Comparison of ENCODE assay signal across 14 mouse cellular contexts in genomic region chr9:120919130-120919529, GRCm38 (mm10). TPM values are rescaled to one million over a fixed set of nuclear protein-coding genes. Genes with fewer than 3 reads are reported as not detected.
A peak's percentile ranks its signal among the peaks of the same experiment; 100 is the strongest.
DNase-seq lines count a peak whose midpoint lies in the region; ATAC-seq and TF ChIP-seq lines count a peak whose summit lies in the region.
"Had no signal": no experiment of that assay in that cellular context is flagged by ENCODE, and none has a peak within 500 bp of the region (broad histone marks: within the 10 kb centered on the region; RNA-seq: fewer than 3 reads in every experiment).

No protein-coding gene starts in this region.

- TF ChIP-seq EP300 in liver, postnatal 0 days (IDR thresholded peaks at IDR 0.05; ENCODE audit: low read depth), result no peak

- no peaks in the 10 kb centered on the region for H3K36me3 ChIP-seq in liver, postnatal 0 days (replicated peaks; ENCODE audit: insufficient read depth, low read length)
- H3K36me3 ChIP-seq in lung, embryonic 15.5 days, result no peaks in the 10 kb centered on the region
- H3K36me3 ChIP-seq in forebrain, embryonic 15.5 days, result no peaks in the 10 kb centered on the region
- H3K36me3 ChIP-seq: midbrain, embryonic 10.5 days; neural tube, embryonic 15.5 days had no signal

- no peak for TF ChIP-seq CTCF in liver, postnatal 0 days (IDR thresholded peaks at IDR 0.05; ENCODE audit: low read depth)

- no peaks in the 10 kb centered on the region for H3K4me1 ChIP-seq in liver, postnatal 0 days (ENCODE audit: insufficient read depth)
- H3K4me1 ChIP-seq in lung, embryonic 15.5 days, result peaks cover 17% of the 10 kb centered on the region
- H3K4me1 ChIP-seq in forebrain, embryonic 15.5 days, result peaks cover 4% of the 10 kb centered on the region; the same call in 1 of the 2 replicates
- H3K4me1 ChIP-seq: midbrain, embryonic 10.5 days; neural tube, embryonic 15.5 days had no signal

- no peak overlapping the region for H3K4me3 ChIP-seq in liver, postnatal 0 days (ENCODE audit: low read depth, low read length)
- no peak overlapping the region for H3K4me3 ChIP-seq in lung, embryonic 15.5 days
- H3K4me3 ChIP-seq in forebrain, embryonic 15.5 days, result no peak overlapping the region
- H3K4me3 ChIP-seq: midbrain, embryonic 10.5 days; neural tube, embryonic 15.5 days had no signal

- H3K9ac ChIP-seq in liver, postnatal 0 days (replicated peaks), result no peak overlapping the region
- H3K9ac ChIP-seq in lung, embryonic 15.5 days, result no peak overlapping the region
- H3K9ac ChIP-seq in forebrain, embryonic 15.5 days (replicated peaks), result no peak overlapping the region
- H3K9ac ChIP-seq: neural tube, embryonic 15.5 days had no signal

- 78% methylated on average over 5 of the region's 5 CpGs for WGBS in liver, postnatal 0 days (ENCODE audit: insufficient replicate concordance)
- 56% methylated on average over 5 of the region's 5 CpGs for WGBS in lung, embryonic 15.5 days
- 72% methylated on average over 5 of the region's 5 CpGs for WGBS in forebrain, embryonic 15.5 days

- H3K4me2 ChIP-seq in liver, postnatal 0 days (ENCODE audit: low read depth, low read length), result no peak overlapping the region
- H3K4me2 ChIP-seq in lung, embryonic 15.5 days, result no peak overlapping the region
- no peak overlapping the region for H3K4me2 ChIP-seq in forebrain, embryonic 15.5 days (replicated peaks)
- H3K4me2 ChIP-seq: neural tube, embryonic 15.5 days had no signal

- ATAC-seq in liver, postnatal 0 days, result peak; percentile 18; the same call in 1 of the 2 replicates
- peak; percentile 41; the same call in 1 of the 2 replicates for ATAC-seq in lung, embryonic 15.5 days (ENCODE audit: borderline replicate concordance, extremely low read depth, low FRiP score, low TSS enrichment)
- no peak for ATAC-seq in forebrain, embryonic 15.5 days (replicated peaks)

- no peaks in the 10 kb centered on the region for H3K27me3 ChIP-seq in liver, postnatal 0 days (ENCODE audit: insufficient read depth, low read length)
- H3K27me3 ChIP-seq in lung, embryonic 15.5 days, result no peaks in the 10 kb centered on the region
- no peaks in the 10 kb centered on the region for H3K27me3 ChIP-seq in forebrain, embryonic 15.5 days
- H3K27me3 ChIP-seq: neural tube, embryonic 15.5 days had no signal

- H3K9me3 ChIP-seq in liver, postnatal 0 days (ENCODE audit: low read length), result no peaks in the 10 kb centered on the region
- no peaks in the 10 kb centered on the region for H3K9me3 ChIP-seq in lung, embryonic 15.5 days
- no peaks in the 10 kb centered on the region for H3K9me3 ChIP-seq in forebrain, embryonic 15.5 days
- H3K9me3 ChIP-seq: midbrain, embryonic 10.5 days; neural tube, embryonic 15.5 days had no signal

- no peak overlapping the region for H3K27ac ChIP-seq in liver, postnatal 0 days (ENCODE audit: low read depth)
- H3K27ac ChIP-seq in lung, embryonic 15.5 days, result peak overlapping the region; percentile 38; the same call in 1 of the 2 replicates
- no peak overlapping the region for H3K27ac ChIP-seq in forebrain, embryonic 15.5 days (replicated peaks)
- H3K27ac ChIP-seq: midbrain, embryonic 10.5 days; neural tube, embryonic 15.5 days had no signal

- no peak for DNase-seq in liver, postnatal 0 days
- DNase-seq in liver, result no peak
- peak; percentile 55 for DNase-seq in WW6 (ENCODE audit: low read depth, low spot score)
- DNase-seq in urinary bladder, postnatal 14 days (ENCODE audit: low spot score), result peak; percentile 77
- no peak for DNase-seq in T-cell, adult 2 months (ENCODE audit: low spot score)
- no peak for DNase-seq in yolk sac, embryonic 10.5 days (ENCODE audit: low spot score)
- DNase-seq: cerebellum, adult 8-10 months; gastrocnemius, postnatal 14 days; heart, postnatal 36 days; left cerebral cortex, postnatal 4 days had no signal

RNA-seq across cellular contexts. Expression of gene Ctnnb1, which starts 9.9 kb away (rescaled TPM):
- 66.5 and 72.7 TPM in 2 replicates for polyA plus RNA-seq in liver, postnatal 0 days (2015; fragmentation: Nextera tagmentation; extraction: Ambion mirVana)
- polyA plus RNA-seq in lung, embryonic 15.5 days (2015; fragmentation: Nextera tagmentation; extraction: Ambion mirVana), result 552 and 563 TPM in 2 replicates
- 615 and 648 TPM in 2 replicates for polyA plus RNA-seq in forebrain, embryonic 15.5 days (2015; fragmentation: Nextera tagmentation; extraction: Ambion mirVana)

Comparison
In these comparisons a context has a peak if more than half of its experiments do, and no peak if none do; other contexts are left out.
1. DNase-seq: peak in WW6 (single experiment) and urinary bladder, postnatal 14 days (single experiment); none in liver, postnatal 0 days (single experiment), liver (single experiment), T-cell, adult 2 months (single experiment) and yolk sac, embryonic 10.5 days (single experiment).